Mouse (Mus musculus) brain, embryonic 14.5 days (tissue): ENCODE measurements around the gene Ube2z. TPM values are rescaled to one million over a fixed set of nuclear protein-coding genes. Genes with fewer than 3 reads are reported as not detected.
"Not testable (repeated sequence)": the region's sequence is repeated elsewhere in the genome, so short reads cannot be mapped to it uniquely, and the experiment has no call there.

Experiments
- DNase-seq: peaks from one replicate; pipeline ENCODE4 v3.0.0-alpha.2; 2011; ENCODE audit warnings: low read depth
- CTCF ChIP-seq: fragments of 200-500 bp; IDR thresholded peaks from 2 replicates; pipeline ENCODE4 v1.5.1; 2012; ENCODE audit warnings: inconsistent platforms, mild to moderate bottlenecking, moderate library complexity, borderline replicate concordance; ENCODE audit not compliant: insufficient read depth, insufficient read length; ENCODE audit errors: extremely low read depth
- POLR2A ChIP-seq: fragments of 200-500 bp; IDR thresholded peaks from 2 replicates; pipeline ENCODE4 v1.6.1; 2012; ENCODE audit warnings: mild to moderate bottlenecking, inconsistent platforms, borderline replicate concordance; ENCODE audit not compliant: poor library complexity, insufficient read depth, insufficient read length, severe bottlenecking; ENCODE audit errors: extremely low read depth
- polyA plus RNA-seq: library from polyadenylated mRNA; depleted of rRNA; stranded (reverse); fragments of >200 nt; gene quantifications from 2 replicates; pipeline ENCODE4 v1.2.3, GENCODE M21; 2012; rRNA removed

The Ube2z gene
- polyA plus RNA-seq: 57.9 and 62.6 TPM in 2 replicates

- DNase-seq: peak; percentile 98
- no peak for TF ChIP-seq CTCF
- peak; percentile 85 for TF ChIP-seq POLR2A
These were observed at the start of gene Ube2z for GRCm38 (mm10) chr11:96065215-96065911. Gene Ube2z (minus strand): TSS chr11:96065388.

- no peak for TF ChIP-seq POLR2A
- TF ChIP-seq CTCF: no peak
- DNase-seq: no peak
These were observed 48.9 kb upstream of the Ube2z start for GRCm38 (mm10) chr11:96114077-96114476.

- no peak for TF ChIP-seq POLR2A
- peak; percentile 11; the same call in 1 of the 2 replicates for TF ChIP-seq CTCF
- DNase-seq: no peak
These were observed 46.6 kb upstream of the Ube2z start, which contains the start of gene Calcoco2 for GRCm38 (mm10) chr11:96111751-96112150. Gene Calcoco2 (minus strand): TSS chr11:96111964.

GRCm38 (mm10) chr11:96110950-96111349, 45.8 kb upstream of the Ube2z start:
- DNase-seq: not testable (repeated sequence)

- TF ChIP-seq CTCF: no peak
- no peak for TF ChIP-seq POLR2A
- no peak for DNase-seq
These were observed 43.2 kb upstream of the Ube2z start for GRCm38 (mm10) chr11:96108376-96108775.

- DNase-seq: peak; percentile 47
- no peak for TF ChIP-seq POLR2A
- TF ChIP-seq CTCF: peak; percentile 86; the same call in 1 of the 2 replicates
These were observed 28.2 kb upstream of the Ube2z start for GRCm38 (mm10) chr11:96093361-96093760.

GRCm38 (mm10) chr11:96092674-96093291, 27.6 kb upstream of the Ube2z start:
- peak; percentile 15 for DNase-seq
- TF ChIP-seq POLR2A: no peak
- TF ChIP-seq CTCF: no peak

GRCm38 (mm10) chr11:96091073-96091472, 25.9 kb upstream of the Ube2z start:
- TF ChIP-seq CTCF (peak; percentile 42; the same call in 1 of the 2 replicates), POLR2A (no peak)
- DNase-seq: peak; percentile 56

- no peak for TF ChIP-seq POLR2A
- TF ChIP-seq CTCF: no peak
- DNase-seq: no peak
These were observed 22.8 kb upstream of the Ube2z start for GRCm38 (mm10) chr11:96087981-96088380.

GRCm38 (mm10) chr11:96082682-96083081, 17.5 kb upstream of the Ube2z start:
- no peak for TF ChIP-seq POLR2A
- TF ChIP-seq CTCF: no peak
- DNase-seq: no peak

- TF ChIP-seq POLR2A: no peak
- no peak for TF ChIP-seq CTCF
- no peak for DNase-seq
These were observed 15.5 kb upstream of the Ube2z start for GRCm38 (mm10) chr11:96080736-96081135.
